Mouse (Mus musculus) bone marrow macrophage, adult 2 months (primary cell): ENCODE results near the gene Rapgef6.

ENCODE experiments used
- CTCF ChIP-seq: IDR thresholded peaks from 2 replicates; pipeline ENCODE4 v1.5.1; 2012; ENCODE audit warnings: low read depth, mild to moderate bottlenecking, low read length, moderate library complexity
- POLR2A ChIP-seq: IDR thresholded peaks from 2 replicates; pipeline ENCODE4 v1.6.1; 2012; ENCODE audit warnings: mild to moderate bottlenecking, low read depth, low read length, borderline replicate concordance

GRCm38 (mm10) chr11:54694291-54694690 is 171.6 kb downstream of the Rapgef6 start:
- TF ChIP-seq POLR2A (no peak), CTCF (no peak)
